Mouse (Mus musculus) intestine, postnatal 0 days (tissue): ENCODE results near the gene Babam2. TPM values are rescaled to one million over a fixed set of nuclear protein-coding genes. Genes with fewer than 3 reads are reported as not detected.

Experiments
- ATAC-seq: fragments of 200-750 bp; cut with Nextera tagmentation; 2 replicates; pipeline ENCODE4 v1.8.0; 2017; ENCODE audit warnings: mild to moderate bottlenecking, moderate TSS enrichment, moderate library complexity
- H3K27ac ChIP-seq: fragments of 300-500 bp; sonication (generic); 2 replicates; pipeline ENCODE4 v1.5.1; 2014; ENCODE audit warnings: mild to moderate bottlenecking, low read depth, low read length, moderate library complexity
- H3K27me3 ChIP-seq: fragments of 300-500 bp; sonication (generic); replicated peaks from 2 replicates; pipeline ENCODE4 v1.6.1; 2014; ENCODE audit warnings: low read length, mixed read lengths; ENCODE audit not compliant: control insufficient read depth, insufficient read depth
- H3K36me3 ChIP-seq: fragments of 300-500 bp; sonication (generic); 2 replicates; pipeline ENCODE4 v1.6.1; 2014; ENCODE audit warnings: mild to moderate bottlenecking, moderate library complexity; ENCODE audit not compliant: control insufficient read depth, insufficient read depth
- H3K4me1 ChIP-seq: fragments of 300-500 bp; sonication (generic); replicated peaks from 2 replicates; pipeline ENCODE4 v1.6.1; 2014; ENCODE audit warnings: antibody characterized with exemption, low read length, mixed read lengths; ENCODE audit not compliant: control insufficient read depth, insufficient read depth
- H3K4me2 ChIP-seq: fragments of 300-500 bp; sonication (generic); replicated peaks from 2 replicates; pipeline ENCODE4 v1.6.1; 2014; ENCODE audit warnings: low read depth, mild to moderate bottlenecking, moderate library complexity
- H3K4me3 ChIP-seq: fragments of 300-500 bp; sonication (generic); 2 replicates; pipeline ENCODE4 v1.5.1; 2014; ENCODE audit warnings: low read depth, low read length
- H3K9ac ChIP-seq: fragments of 300-500 bp; sonication (generic); 2 replicates; pipeline ENCODE4 v1.6.1; 2014; ENCODE audit warnings: mild to moderate bottlenecking, low read depth, low read length
- H3K9me3 ChIP-seq: fragments of 300-500 bp; sonication (generic); 2 replicates; pipeline ENCODE4 v1.6.1; 2016; ENCODE audit warnings: mixed run types; ENCODE audit not compliant: control insufficient read depth
- CTCF ChIP-seq: sonication (generic); IDR thresholded peaks from 2 replicates; pipeline ENCODE4 v1.5.1; 2016; ENCODE audit warnings: low read depth, mild to moderate bottlenecking, control low read depth, antibody characterized with exemption, moderate library complexity
- WGBS: fragments of 180-500 bp; shearing (Covaris S2); extraction: QIAGEN DNeasy Blood & Tissue Kit; methylation state at CpG from one replicate; pipeline ENCODE4 v1.1.7; 2014; 5-methylcytosine and 5-hydroxymethylcytosine counted together
- polyA plus RNA-seq: library from polyadenylated mRNA; unstranded; fragments of >200 nt; fragmentation: Nextera tagmentation; extraction: Ambion mirVana; gene quantifications from 2 replicates; pipeline ENCODE4 v1.2.1, GENCODE M21; 2015

Gene Babam2
- polyA plus RNA-seq, 1 experiment from 2014 or later = 53.8 TPM

DNA sequence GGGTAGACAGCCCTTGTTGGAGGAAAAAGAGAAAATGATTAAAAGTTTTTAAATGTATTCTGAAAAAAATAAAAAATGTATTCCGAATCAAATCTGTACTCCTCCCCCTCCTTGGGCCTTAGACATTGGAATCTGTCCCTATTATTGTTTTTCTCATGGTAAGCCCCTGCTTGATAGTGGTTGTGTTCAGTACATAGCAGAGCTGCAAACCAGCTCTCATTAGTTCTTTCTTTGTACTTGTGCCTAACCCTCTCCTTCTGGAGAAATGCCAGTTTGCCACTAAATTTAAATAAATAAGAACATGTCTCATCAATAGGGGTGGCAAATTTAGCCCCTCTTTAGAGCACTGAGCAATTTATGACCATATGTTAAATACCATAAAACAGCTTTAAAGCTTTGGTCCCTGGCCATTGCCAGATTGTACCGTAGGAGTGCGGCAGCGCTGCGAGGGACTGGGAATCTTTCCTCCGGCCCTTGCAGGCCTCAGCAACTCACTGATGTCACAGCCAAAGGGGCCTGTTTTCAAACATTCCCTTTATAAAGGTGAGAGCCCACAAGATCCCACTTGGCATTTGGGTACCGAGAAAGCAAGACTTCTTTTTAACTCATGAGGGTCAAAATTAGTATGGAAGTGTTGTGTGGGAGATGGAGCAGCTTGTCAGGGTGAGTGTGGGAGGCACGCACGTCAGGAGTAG lies 52.9 kb downstream of the Babam2 start:
- H3K9me3 ChIP-seq = no peaks in the 10 kb centered on the region
- WGBS = 65% methylated on average over 9 of the region's 9 CpGs
- no peak overlapping the region for H3K4me2 ChIP-seq
- no peak for TF ChIP-seq CTCF
- no peak for ATAC-seq
- H3K4me3 ChIP-seq = no peak overlapping the region
- H3K27ac ChIP-seq = no peak overlapping the region
- no peaks in the 10 kb centered on the region for H3K4me1 ChIP-seq
- H3K36me3 ChIP-seq = no peaks in the 10 kb centered on the region
- no peaks in the 10 kb centered on the region for H3K27me3 ChIP-seq
- no peak overlapping the region for H3K9ac ChIP-seq

DNA sequence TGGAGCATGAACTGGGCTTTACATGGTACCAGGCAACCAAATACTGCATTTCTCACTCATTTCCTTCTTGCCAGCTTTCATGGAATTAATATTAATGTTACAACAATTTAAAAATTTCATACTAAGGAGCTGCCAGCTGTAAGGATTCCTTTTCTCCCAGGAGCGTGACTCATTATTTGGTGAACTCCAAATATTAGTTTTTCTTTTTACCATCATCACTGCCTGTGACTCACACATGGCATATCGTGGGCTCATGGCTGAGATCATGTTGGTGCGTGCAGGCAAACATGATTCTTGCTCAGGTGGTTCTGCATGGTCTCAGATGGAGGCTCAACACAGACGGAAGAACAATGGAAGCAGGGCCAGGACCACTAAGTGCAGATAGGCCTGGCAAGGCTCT lies 53.5 kb downstream of the Babam2 start:
- Histone ChIP-seq H3K36me3 (no peaks in the 10 kb centered on the region), H3K4me3 (no peak overlapping the region), H3K4me2 (no peak overlapping the region), H3K4me1 (no peaks in the 10 kb centered on the region), H3K9ac (no peak overlapping the region), H3K27ac (no peak overlapping the region), H3K27me3 (no peaks in the 10 kb centered on the region), H3K9me3 (no peaks in the 10 kb centered on the region)
- no peak for TF ChIP-seq CTCF
- ATAC-seq = no peak
- WGBS = 90% methylated on average over 4 of the region's 4 CpGs

DNA sequence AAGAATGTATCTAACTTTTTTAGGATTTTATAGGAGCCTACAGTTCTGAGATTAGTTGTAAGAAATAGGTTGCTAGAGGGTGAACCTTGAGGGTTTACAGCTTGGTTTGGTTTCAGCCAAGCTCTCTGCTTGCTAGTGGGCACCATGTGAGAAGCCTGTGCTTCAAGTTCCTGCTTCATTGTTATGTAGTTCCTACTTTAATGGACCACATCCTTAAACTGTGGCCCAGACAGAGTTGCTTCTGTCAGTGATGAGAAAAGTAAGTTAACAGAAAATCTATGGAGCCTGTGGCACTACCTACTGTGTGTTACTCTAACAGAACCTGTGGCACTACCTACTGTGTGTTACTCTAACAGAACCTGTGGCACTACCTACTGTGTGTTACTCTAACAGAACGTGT lies 57.1 kb downstream of the Babam2 start:
- H3K4me3 ChIP-seq = no peak overlapping the region
- no peaks in the 10 kb centered on the region for H3K36me3 ChIP-seq
- H3K4me1 ChIP-seq = no peaks in the 10 kb centered on the region
- no peaks in the 10 kb centered on the region for H3K27me3 ChIP-seq
- H3K9ac ChIP-seq = no peak overlapping the region
- 91% methylated on average over 1 of the region's 1 CpGs for WGBS
- no peak for ATAC-seq
- H3K9me3 ChIP-seq = no peaks in the 10 kb centered on the region
- no peak overlapping the region for H3K27ac ChIP-seq
- no peak overlapping the region for H3K4me2 ChIP-seq
- TF ChIP-seq CTCF = no peak

DNA sequence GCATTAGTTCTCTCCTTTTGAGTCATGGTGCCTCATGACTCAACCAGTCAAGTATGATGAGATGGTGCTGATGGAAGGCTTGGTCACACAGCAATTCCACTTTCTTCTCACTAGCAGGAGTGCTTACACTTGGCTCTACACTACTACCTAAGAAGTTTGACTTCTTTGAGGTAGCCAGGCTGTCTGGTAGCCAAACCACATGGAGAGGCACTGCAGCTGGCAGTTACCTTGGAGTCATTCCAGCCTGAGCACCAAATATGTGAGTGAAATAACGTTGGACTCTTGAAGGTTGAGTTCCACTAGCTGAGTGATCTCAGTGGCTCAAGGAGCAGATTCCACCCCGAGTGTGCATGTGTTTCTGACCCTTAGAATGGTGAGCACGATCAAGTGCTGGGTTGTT lies 57.8 kb downstream of the Babam2 start:
- no peak overlapping the region for H3K4me3 ChIP-seq
- WGBS = 85% methylated on average over 3 of the region's 3 CpGs

DNA sequence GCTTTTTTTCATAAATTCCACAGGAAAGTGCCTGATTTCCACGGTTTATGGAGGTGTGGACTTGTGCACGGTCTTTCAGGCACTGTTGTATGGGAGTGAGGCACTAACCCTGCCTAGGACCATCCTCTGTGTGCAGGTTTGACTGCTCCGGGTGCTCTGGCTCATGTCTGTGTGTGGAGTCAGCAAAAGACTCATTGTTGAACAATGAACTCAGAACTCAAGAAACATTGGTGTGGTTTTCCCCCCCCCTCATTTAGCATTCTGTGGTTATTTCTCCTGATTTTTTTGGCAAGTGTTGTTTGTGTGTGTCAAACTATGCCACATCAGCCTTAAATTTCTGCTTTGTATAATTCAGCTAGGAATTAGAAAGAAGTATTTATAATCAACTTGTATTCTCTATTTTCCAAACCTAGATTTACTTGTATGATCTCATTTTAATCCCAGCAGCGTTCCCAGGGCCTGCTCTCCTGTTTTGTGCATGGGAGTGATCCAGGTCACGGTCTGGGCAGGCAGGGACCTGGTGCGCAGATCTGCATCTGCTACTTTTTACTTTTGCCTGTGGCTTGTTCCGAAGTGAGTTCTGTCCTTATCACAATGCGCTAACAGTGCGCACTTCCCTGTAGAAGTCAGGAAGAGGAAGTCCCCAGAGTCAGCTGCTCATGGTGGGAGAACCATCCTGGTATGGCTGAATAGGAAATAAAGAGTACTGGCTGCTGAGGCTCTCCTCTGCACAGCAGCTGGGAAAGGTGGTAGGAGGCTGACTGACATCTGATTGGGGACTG lies 61.0 kb downstream of the Babam2 start:
- Histone ChIP-seq H3K27ac (no peak overlapping the region), H3K4me2 (no peak overlapping the region), H3K9me3 (no peaks in the 10 kb centered on the region), H3K9ac (no peak overlapping the region), H3K4me3 (no peak overlapping the region), H3K27me3 (no peaks in the 10 kb centered on the region), H3K36me3 (no peaks in the 10 kb centered on the region), H3K4me1 (no peaks in the 10 kb centered on the region)
- WGBS = 91% methylated on average over 9 of the region's 9 CpGs
- no peak for TF ChIP-seq CTCF
- no peak for ATAC-seq

More for the DNA sequence above, 57.8 kb downstream of the Babam2 start:
- Histone ChIP-seq H3K27ac (no peak overlapping the region), H3K36me3 (no peaks in the 10 kb centered on the region), H3K9ac (no peak overlapping the region), H3K4me1 (no peaks in the 10 kb centered on the region), H3K27me3 (no peaks in the 10 kb centered on the region), H3K4me2 (no peak overlapping the region), H3K9me3 (no peaks in the 10 kb centered on the region)
- ATAC-seq = no peak
- no peak for TF ChIP-seq CTCF

DNA sequence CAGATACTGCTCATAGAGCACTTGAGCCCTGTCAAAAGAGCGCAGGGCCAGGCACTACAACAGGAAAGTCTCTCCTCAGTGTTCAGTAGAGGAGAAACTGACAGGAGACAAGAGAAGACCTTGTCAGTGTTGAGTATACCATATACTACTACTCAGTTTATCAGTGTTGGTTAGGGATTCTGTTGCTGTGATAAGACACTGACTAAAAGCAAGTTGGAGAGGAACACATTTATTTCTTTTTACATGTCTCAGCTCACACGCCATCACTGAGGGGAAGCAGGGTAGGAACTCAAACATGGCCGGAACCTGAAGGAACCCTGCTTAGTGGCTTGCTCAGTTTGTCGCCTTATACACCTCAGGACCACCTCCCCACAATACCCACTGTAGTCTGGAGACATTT lies 64.4 kb downstream of the Babam2 start:
- Histone ChIP-seq H3K9ac (no peak overlapping the region), H3K27ac (0 out of 2 replicates have a peak overlapping the region, but pooled peaks have one; percentile 23), H3K4me2 (no peak overlapping the region), H3K4me3 (no peak overlapping the region), H3K27me3 (no peaks in the 10 kb centered on the region), H3K4me1 (0 out of 2 replicates have a peak, but pooled peaks cover 3% of the 10 kb centered on the region), H3K36me3 (no peaks in the 10 kb centered on the region), H3K9me3 (no peaks in the 10 kb centered on the region)
- TF ChIP-seq CTCF = no peak
- no peak for ATAC-seq
- 98% methylated on average over 4 of the region's 4 CpGs for WGBS
